Mouse (Mus musculus) testis, postnatal 10 days (tissue): ENCODE measurements around the gene Sdk1.

Experiments used
- DNase-seq: peaks from one replicate; pipeline ENCODE4 v3.0.0; 2021; ENCODE audit warnings: low spot score

The Sdk1 gene

GRCm38 (mm10) chr5:141468821-141469220, 227.5 kb downstream of the Sdk1 start:
- DNase-seq = no peak

GRCm38 (mm10) chr5:141505281-141505680, 264.0 kb downstream of the Sdk1 start:
- no peak for DNase-seq

- DNase-seq = no peak
Measured at GRCm38 (mm10) chr5:141506344-141506743, 265.1 kb downstream of the Sdk1 start.

- no peak for DNase-seq
Measured at GRCm38 (mm10) chr5:141524801-141525715, 283.8 kb downstream of the Sdk1 start.

- DNase-seq = no peak
Measured at GRCm38 (mm10) chr5:141540193-141540592, 298.9 kb downstream of the Sdk1 start.

GRCm38 (mm10) chr5:141542890-141543666, 301.8 kb downstream of the Sdk1 start:
- no peak for DNase-seq

GRCm38 (mm10) chr5:141553444-141553843, 312.2 kb downstream of the Sdk1 start:
- no peak for DNase-seq

- DNase-seq = no peak
Measured at GRCm38 (mm10) chr5:141558731-141559130, 317.4 kb downstream of the Sdk1 start.

GRCm38 (mm10) chr5:141560325-141560724, 319.0 kb downstream of the Sdk1 start:
- DNase-seq = no peak

GRCm38 (mm10) chr5:141561989-141562560, 320.8 kb downstream of the Sdk1 start:
- no peak for DNase-seq

GRCm38 (mm10) chr5:141564197-141564596, 322.9 kb downstream of the Sdk1 start:
- no peak for DNase-seq

- no peak for DNase-seq
Measured at GRCm38 (mm10) chr5:141568106-141568505, 326.8 kb downstream of the Sdk1 start.

- DNase-seq = no peak
Measured at GRCm38 (mm10) chr5:141570442-141570841, 329.2 kb downstream of the Sdk1 start.

GRCm38 (mm10) chr5:141574263-141574662, 333.0 kb downstream of the Sdk1 start:
- DNase-seq = peak; percentile 72

- DNase-seq = no peak
Measured at GRCm38 (mm10) chr5:141591246-141591645, 350.0 kb downstream of the Sdk1 start.

- no peak for DNase-seq
Measured at GRCm38 (mm10) chr5:141612721-141613120, 371.4 kb downstream of the Sdk1 start.

- no peak for DNase-seq
Measured at GRCm38 (mm10) chr5:141615763-141616162, 374.5 kb downstream of the Sdk1 start.

- no peak for DNase-seq
Measured at GRCm38 (mm10) chr5:141617660-141618059, 376.4 kb downstream of the Sdk1 start.

GRCm38 (mm10) chr5:141625401-141625800, 384.1 kb downstream of the Sdk1 start:
- DNase-seq = peak; percentile 33

- DNase-seq = no peak
Measured at GRCm38 (mm10) chr5:141631641-141632040, 390.4 kb downstream of the Sdk1 start.

- DNase-seq = no peak
Measured at GRCm38 (mm10) chr5:141633271-141633670, 392.0 kb downstream of the Sdk1 start.

GRCm38 (mm10) chr5:141636406-141636805, 395.1 kb downstream of the Sdk1 start:
- DNase-seq = peak; percentile 19

- peak; percentile 26 for DNase-seq
Measured at GRCm38 (mm10) chr5:141637054-141637453, 395.8 kb downstream of the Sdk1 start.
